Mouse (Mus musculus): ENCODE measurements around the gene Maco1. TPM values are rescaled to one million over a fixed set of nuclear protein-coding genes. Genes with fewer than 3 reads are reported as not detected.

The Maco1 gene
- polyA plus RNA-seq, 1 experiment from 2014 or later, result 19.0 TPM

DNA sequence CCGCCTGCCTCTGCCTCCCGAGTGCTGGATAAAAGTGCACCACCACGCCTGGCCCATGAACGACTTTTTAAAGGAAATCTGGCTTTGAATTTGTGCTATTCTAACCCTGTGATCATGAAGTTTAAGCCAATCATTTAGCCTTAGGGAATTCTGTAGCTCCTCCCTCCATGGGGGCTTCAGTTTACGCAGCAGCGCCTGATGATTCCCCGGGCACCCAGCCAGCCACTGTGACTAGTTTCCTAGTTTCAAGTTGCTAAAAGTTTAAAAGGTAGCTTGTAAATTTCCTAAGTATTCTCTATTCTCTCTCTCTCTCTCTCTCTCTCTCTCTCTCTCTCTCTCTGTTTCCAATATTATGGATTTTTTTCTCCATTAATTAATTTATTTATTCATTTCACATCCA lies 76.9 kb downstream of the Maco1 start:
- no peak overlapping the region for H3K4me2 ChIP-seq (replicated peaks; ENCODE audit: low read depth)
- 55% methylated on average over 7 of the region's 7 CpGs for WGBS
- no peak for ATAC-seq
- H3K4me3 ChIP-seq (ENCODE audit: low read depth, low read length), result no peak overlapping the region
- TF ChIP-seq CTCF (IDR thresholded peaks at IDR 0.05; ENCODE audit: low read depth), result no peak
- no peaks in the 10 kb centered on the region for H3K27me3 ChIP-seq (replicated peaks; ENCODE audit: control insufficient read depth, insufficient read depth, low read length)
- no peak overlapping the region for H3K27ac ChIP-seq (ENCODE audit: low read depth, low read length)
- H3K9me3 ChIP-seq (ENCODE audit: control insufficient read depth), result no peaks in the 10 kb centered on the region
- H3K4me1 ChIP-seq (replicated peaks; ENCODE audit: control insufficient read depth, insufficient read depth, low read length), result no peaks in the 10 kb centered on the region; the same call in 1 of the 2 replicates
- H3K36me3 ChIP-seq (ENCODE audit: control insufficient read depth, insufficient read depth), result no peaks in the 10 kb centered on the region
- no peak overlapping the region for H3K9ac ChIP-seq (ENCODE audit: low read depth, low read length)

DNA sequence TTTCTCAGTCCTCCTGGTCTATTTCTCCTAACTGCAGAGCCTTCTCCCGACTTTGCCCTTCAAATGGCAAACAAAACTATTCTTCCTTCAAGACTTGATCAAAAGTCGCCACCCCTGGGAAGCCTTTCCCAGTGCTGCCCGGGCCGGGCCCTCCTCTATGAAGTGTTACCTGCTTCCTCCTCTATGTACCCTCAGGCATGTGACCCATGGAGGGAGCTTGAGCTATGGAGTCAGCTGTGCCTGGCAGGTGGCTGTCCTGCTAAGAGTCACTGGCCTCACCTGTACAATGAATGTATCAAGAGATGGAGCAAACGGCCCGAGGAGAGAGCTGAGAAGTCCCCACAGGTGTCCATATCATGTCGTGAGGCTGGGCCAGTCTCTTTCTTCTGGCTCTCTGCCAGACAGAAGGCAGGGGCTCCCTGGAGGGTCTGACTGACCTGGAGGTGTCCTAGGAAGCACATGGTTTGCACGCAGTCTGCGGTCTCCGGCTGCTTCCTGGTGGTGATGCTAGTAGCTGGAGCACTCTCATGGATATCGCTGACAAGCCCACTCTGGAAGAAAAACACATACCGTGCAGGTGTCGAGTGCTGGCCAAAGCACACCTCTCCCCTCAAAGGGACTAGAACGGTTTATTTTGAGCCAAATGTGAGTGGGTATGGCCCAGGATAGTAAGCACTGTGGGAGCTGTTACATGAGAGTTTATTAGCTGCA lies 77.8 kb downstream of the Maco1 start:
- no peak overlapping the region for H3K9ac ChIP-seq (ENCODE audit: low read depth, low read length)

DNA sequence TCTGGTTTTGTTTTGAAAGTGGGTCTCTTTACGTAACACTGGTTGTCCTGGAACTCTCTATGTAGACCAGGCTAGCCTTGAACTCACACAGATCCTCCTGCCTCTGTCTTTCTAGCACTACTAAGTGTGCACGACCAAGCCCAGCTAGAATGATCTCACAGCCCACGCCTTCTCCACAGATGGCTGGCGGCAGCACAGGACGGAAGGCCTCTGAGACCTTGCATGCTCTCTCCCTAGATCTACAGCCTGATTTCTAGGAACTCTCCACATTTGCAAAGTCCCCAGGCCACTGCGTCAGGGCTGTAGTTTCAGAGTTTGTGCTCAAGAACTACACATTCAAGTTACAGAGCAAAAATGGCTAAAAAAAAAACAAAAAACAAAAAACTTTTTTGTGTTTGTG lies 79.0 kb downstream of the Maco1 start:
- WGBS, result 76% methylated on average over 6 of the region's 6 CpGs
- Histone ChIP-seq H3K9me3 (ENCODE audit: control insufficient read depth) (no peaks in the 10 kb centered on the region), H3K27ac (ENCODE audit: low read depth, low read length) (no peak overlapping the region), H3K27me3 (replicated peaks; ENCODE audit: control insufficient read depth, insufficient read depth, low read length) (no peaks in the 10 kb centered on the region), H3K4me2 (replicated peaks; ENCODE audit: low read depth) (no peak overlapping the region), H3K4me3 (ENCODE audit: low read depth, low read length) (no peak overlapping the region), H3K9ac (ENCODE audit: low read depth, low read length) (no peak overlapping the region), H3K4me1 (replicated peaks; ENCODE audit: control insufficient read depth, insufficient read depth, low read length) (no peaks in the 10 kb centered on the region), H3K36me3 (ENCODE audit: control insufficient read depth, insufficient read depth) (no peaks in the 10 kb centered on the region)
- ATAC-seq, result no peak
- TF ChIP-seq CTCF (IDR thresholded peaks at IDR 0.05; ENCODE audit: low read depth), result no peak

More for the DNA sequence above, 77.8 kb downstream of the Maco1 start:
- 45% methylated on average over 14 of the region's 14 CpGs for WGBS
- no peak overlapping the region for H3K27ac ChIP-seq (ENCODE audit: low read depth, low read length)
- H3K36me3 ChIP-seq (ENCODE audit: control insufficient read depth, insufficient read depth), result no peaks in the 10 kb centered on the region
- no peak for TF ChIP-seq CTCF (IDR thresholded peaks at IDR 0.05; ENCODE audit: low read depth)
- no peaks in the 10 kb centered on the region for H3K9me3 ChIP-seq (ENCODE audit: control insufficient read depth)
- ATAC-seq, result no peak
- H3K4me1 ChIP-seq (replicated peaks; ENCODE audit: control insufficient read depth, insufficient read depth, low read length), result no peaks in the 10 kb centered on the region; the same call in 1 of the 2 replicates
- no peak overlapping the region for H3K4me3 ChIP-seq (ENCODE audit: low read depth, low read length)
- H3K4me2 ChIP-seq (replicated peaks; ENCODE audit: low read depth), result no peak overlapping the region
- no peaks in the 10 kb centered on the region for H3K27me3 ChIP-seq (replicated peaks; ENCODE audit: control insufficient read depth, insufficient read depth, low read length)

DNA sequence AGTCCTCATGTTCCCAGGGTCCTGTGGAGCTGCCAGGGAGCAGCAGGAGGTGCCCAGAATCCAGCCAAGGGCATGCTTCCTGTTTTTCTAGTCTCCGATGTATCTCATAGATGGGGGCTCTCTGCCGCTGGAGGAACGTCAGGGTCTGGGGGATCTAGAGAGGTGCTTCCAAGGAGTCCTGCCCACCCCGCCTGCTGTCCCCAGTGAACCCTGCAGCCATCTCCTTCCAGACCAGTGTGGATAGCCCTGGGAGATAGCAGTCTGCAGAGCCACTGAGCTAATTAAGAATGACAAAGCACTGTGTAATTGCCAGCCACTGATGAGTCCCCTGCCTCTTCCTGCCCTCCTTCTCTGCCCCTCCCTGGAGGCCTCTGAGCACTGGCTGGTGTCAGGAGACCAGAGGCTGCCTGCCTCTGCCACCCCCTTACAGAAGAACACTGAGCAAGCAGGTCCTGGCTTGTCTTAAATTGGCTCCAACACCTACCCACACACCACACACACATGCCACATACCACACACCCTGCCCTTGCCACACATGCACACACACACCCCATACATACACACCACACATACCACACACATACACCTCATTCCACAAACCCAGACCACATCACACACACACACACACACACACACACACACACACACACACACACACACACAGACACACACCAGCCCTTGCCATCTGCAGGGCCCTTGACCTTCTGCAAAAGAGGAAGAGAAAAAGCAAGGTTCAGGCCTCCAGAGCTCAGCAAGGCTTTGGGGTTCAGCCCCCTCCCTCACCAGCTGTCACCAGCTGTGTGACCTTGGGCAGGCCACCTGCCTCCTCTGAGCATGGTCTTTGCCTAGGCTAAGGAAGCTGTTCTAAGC lies 80.1 kb downstream of the Maco1 start:
- no peaks in the 10 kb centered on the region for H3K9me3 ChIP-seq (ENCODE audit: control insufficient read depth)
- H3K9ac ChIP-seq (ENCODE audit: low read depth, low read length), result no peak overlapping the region
- no peak overlapping the region for H3K27ac ChIP-seq (ENCODE audit: low read depth, low read length)
- WGBS, result 65% methylated on average over 4 of the region's 4 CpGs
- no peak overlapping the region for H3K4me2 ChIP-seq (replicated peaks; ENCODE audit: low read depth)
- no peaks in the 10 kb centered on the region for H3K4me1 ChIP-seq (replicated peaks; ENCODE audit: control insufficient read depth, insufficient read depth, low read length)
- H3K27me3 ChIP-seq (replicated peaks; ENCODE audit: control insufficient read depth, insufficient read depth, low read length), result no peaks in the 10 kb centered on the region
- no peaks in the 10 kb centered on the region for H3K36me3 ChIP-seq (ENCODE audit: control insufficient read depth, insufficient read depth)
- TF ChIP-seq CTCF (IDR thresholded peaks at IDR 0.05; ENCODE audit: low read depth), result no peak
- ATAC-seq, result no peak
- no peak overlapping the region for H3K4me3 ChIP-seq (ENCODE audit: low read depth, low read length)

DNA sequence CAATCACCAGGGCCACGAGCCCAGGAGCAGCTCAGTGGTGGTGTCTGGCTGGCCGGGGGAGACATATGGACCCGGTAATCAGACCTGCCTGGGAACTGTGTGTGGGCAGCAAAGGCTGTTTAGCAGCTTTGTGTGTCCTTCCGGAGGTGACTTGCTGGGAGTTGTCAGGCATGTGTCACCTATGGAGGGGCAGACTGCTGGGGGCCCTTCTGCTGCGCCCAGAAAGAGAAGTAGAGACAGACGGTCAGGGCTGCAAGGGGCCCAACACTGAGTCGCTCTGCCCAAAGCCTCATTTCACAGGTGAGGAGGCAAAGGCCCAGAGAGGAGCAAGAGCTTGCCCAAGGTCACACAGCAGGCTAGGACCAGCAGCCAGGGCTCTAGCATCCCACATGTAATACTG lies 83.3 kb downstream of the Maco1 start:
- no peak overlapping the region for H3K9ac ChIP-seq (ENCODE audit: low read depth, low read length)
- no peak overlapping the region for H3K4me3 ChIP-seq (ENCODE audit: low read depth, low read length)
- no peaks in the 10 kb centered on the region for H3K4me1 ChIP-seq (replicated peaks; ENCODE audit: control insufficient read depth, insufficient read depth, low read length)
- no peaks in the 10 kb centered on the region for H3K36me3 ChIP-seq (ENCODE audit: control insufficient read depth, insufficient read depth)
- no peaks in the 10 kb centered on the region for H3K9me3 ChIP-seq (ENCODE audit: control insufficient read depth)
- no peak for ATAC-seq
- H3K27ac ChIP-seq (ENCODE audit: low read depth, low read length), result no peak overlapping the region
- H3K4me2 ChIP-seq (replicated peaks; ENCODE audit: low read depth), result no peak overlapping the region
- 78% methylated on average over 7 of the region's 7 CpGs for WGBS
- H3K27me3 ChIP-seq (replicated peaks; ENCODE audit: control insufficient read depth, insufficient read depth, low read length), result no peaks in the 10 kb centered on the region
- TF ChIP-seq CTCF (IDR thresholded peaks at IDR 0.05; ENCODE audit: low read depth), result no peak

DNA sequence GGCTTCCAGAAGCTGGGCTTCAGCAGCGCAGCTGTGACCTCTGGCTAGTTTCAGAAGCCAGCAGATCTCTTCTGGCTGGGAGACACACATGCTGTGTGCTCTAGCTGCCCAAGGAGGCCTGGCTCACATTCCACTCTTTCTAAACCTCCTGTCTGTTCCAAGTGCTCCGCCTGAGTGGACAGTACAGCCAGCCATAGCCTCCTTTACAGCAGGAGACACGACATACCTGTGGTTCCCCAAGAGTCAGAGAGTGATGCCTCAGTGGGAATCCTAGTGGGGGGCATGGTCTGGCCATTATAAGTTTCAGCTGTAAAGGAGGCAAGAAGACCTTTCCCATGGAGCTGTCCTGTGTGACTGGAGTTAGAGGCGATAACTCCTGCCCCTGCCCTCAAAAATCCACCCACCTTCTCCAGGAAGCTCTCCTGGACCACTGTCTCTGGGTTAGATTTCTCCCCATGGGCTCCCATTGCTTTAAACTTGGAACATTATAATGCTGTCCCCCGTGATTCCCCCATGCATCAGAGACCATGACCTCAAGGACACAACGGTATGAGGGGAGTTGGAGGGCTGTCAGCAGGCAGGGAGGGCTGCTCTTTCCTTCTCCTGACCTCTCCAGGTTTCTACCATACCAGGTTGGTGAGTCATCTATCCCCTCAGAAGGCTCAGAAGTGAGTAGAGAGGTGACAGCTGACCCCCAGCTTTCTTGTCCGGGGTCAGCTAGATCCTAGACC lies 83.9 kb downstream of the Maco1 start:
- Histone ChIP-seq H3K4me1 (replicated peaks; ENCODE audit: control insufficient read depth, insufficient read depth, low read length) (no peaks in the 10 kb centered on the region), H3K9ac (ENCODE audit: low read depth, low read length) (no peak overlapping the region), H3K9me3 (ENCODE audit: control insufficient read depth) (no peaks in the 10 kb centered on the region), H3K36me3 (ENCODE audit: control insufficient read depth, insufficient read depth) (no peaks in the 10 kb centered on the region), H3K4me2 (replicated peaks; ENCODE audit: low read depth) (no peak overlapping the region), H3K27me3 (replicated peaks; ENCODE audit: control insufficient read depth, insufficient read depth, low read length) (no peaks in the 10 kb centered on the region), H3K4me3 (ENCODE audit: low read depth, low read length) (no peak overlapping the region), H3K27ac (ENCODE audit: low read depth, low read length) (no peak overlapping the region)
- TF ChIP-seq CTCF (IDR thresholded peaks at IDR 0.05; ENCODE audit: low read depth), result no peak
- no peak for ATAC-seq
- 72% methylated on average over 7 of the region's 7 CpGs for WGBS
